Mouse (Mus musculus): ENCODE results near the gene Nme2.

The Nme2 gene

GRCm38 (mm10) chr11:93956159-93956558 is at the start of gene Nme2:
Gene Nme2, minus strand, starts transcription at chr11:93956259.
- in situ Hi-C loops (cut with MboI, MseI): no loop called here

DNA sequence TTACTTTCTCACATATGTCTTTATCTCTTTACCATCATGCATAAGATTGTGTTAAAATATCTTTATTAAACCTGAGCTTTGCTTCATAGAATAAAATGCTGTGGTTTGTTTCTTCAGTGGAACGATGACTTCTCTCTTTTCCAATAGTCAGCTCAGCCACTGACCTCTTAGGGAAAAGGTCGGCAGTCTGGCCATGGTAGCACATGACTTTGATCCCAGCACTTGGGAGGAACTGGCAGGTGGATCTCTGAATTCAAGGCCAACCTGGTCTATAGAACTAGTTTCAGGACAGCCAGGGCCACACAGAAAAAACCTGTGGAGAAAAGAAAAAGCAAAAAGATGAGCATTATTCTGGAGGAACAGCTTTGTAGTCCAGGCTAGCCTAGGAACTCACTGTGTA is 47.3 kb upstream of the Nme2 start:
- in situ Hi-C loops (cut with MboI, MseI): loop anchor here (5.0 kb wide), 1 partner anchor 36 kb away; the partner anchor contains the start of genes Gm20390 and Nme1

DNA sequence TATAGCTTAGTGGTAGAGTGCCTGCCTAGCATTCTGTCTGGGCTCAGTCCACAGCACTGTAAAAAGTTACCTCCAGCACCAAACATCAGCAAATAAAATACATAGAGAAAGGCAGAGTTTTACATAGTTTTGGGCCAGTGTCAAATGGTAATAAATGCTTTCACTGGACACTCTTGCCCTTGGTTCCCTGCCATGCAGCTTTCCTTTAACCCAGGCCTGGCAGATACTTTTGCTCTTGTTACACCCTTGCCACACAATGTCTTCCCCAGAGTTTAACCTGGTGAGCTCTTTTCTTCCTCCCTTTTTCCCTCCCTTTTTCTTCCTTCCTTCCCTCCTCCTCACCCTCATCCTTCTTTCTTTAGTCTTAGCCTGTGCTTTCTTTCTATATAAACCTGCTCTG is 43.2 kb upstream of the Nme2 start:
- in situ Hi-C loops (cut with MboI, MseI): no loop called here

- in situ Hi-C loops (cut with MboI, MseI): no loop called here
These were observed 41.2 kb upstream of the Nme2 start for GRCm38 (mm10) chr11:93997141-93997775.

GRCm38 (mm10) chr11:93996306-93997140 is 40.5 kb upstream of the Nme2 start:
- in situ Hi-C loops (cut with MboI, MseI): no loop called here

- in situ Hi-C loops (cut with MboI, MseI): no loop called here
These were observed 39.8 kb upstream of the Nme2 start, which contains the start of gene Spag9 for GRCm38 (mm10) chr11:93995720-93996305. Gene Spag9, plus strand, starts transcription at chr11:93996091.

DNA sequence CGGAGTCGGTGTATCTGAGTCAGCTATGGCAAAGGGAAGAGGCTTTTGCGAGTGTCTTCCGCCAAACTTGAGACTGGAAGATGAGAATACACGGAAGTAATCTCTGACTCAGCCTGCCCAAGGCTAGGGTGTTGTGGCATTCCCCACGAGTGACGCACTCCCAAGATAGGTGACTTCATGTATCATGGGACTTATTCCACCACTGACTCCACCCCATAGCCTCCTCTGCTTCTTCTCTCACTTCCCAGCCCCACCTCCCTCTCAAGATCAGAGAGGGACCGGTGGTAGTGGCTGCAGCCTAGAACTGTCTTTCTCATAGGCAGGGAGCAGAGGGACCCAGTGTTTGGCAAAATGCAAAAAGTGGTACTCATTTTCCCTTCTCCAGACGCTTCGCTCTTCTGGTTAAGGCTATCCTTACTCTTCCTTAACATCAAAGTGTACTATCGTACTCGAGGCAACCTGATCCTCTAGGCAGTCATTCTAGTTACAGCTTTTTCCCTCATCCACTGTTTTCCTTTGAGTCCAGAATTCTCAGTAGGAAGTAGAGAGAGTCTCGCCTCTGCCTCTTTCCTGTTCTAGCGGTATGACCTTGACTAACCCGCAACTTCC is 39.2 kb upstream of the Nme2 start:
- in situ Hi-C loops (cut with MboI, MseI): no loop called here

GRCm38 (mm10) chr11:93994531-93994930 is 38.5 kb upstream of the Nme2 start:
- in situ Hi-C loops (cut with MboI, MseI): no loop called here

DNA sequence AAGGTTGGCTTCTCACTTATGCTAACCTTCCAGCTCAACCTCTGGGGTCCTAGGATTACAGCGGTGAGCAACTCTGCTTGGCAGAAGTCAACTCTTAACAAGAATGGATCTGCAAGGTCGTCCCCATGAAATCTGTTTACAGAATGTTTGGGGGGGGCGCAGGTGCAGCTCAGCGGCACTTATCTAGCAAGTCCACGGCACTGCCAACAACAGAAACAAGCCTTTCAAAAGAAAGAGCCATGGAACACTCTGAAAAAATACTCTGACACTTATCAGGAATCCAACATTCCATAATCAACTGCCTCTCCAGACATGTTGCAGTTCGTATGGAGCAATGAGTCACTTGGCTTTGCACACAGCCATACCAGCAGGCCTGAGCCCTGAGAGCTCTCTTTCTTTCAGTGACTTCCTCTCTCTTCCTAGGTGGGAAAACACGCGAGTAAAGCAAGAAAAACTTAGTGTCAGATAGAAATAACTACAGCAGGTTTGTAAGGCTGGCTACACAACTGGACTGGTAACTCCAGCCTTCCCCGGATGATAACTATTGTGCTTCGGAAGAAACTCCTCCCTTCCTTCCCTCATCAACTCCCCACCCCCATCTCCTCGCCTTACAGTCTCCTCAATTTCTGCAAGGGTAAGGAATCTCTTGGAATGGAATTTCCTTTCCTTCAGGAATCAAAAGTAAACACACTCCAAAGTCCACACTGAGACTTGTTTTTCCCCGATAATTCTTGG is 32.4 kb upstream of the Nme2 start:
- in situ Hi-C loops (cut with MboI, MseI): no loop called here

- in situ Hi-C loops (cut with MboI, MseI): no loop called here
These were observed 31.7 kb upstream of the Nme2 start for GRCm38 (mm10) chr11:93987625-93988327.

DNA sequence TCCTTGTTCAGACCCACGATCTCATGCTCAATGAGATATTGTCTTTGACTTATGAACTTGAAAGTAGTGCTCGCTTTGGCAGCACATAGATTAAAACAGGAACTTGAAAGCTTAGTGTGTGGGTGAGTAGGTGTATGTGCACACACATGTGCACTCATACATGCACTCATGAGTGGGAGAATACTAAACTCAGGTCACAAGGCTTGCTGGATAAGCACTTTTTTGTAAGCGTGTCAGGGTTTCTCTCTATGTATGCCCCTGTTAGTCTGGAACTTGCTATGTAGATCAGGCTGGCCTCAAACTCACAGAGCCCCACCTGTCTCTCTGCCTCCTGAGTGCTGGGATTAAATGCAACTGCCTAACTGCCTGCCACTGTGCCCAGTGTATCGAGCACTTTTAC is 31.0 kb upstream of the Nme2 start:
- in situ Hi-C loops (cut with MboI, MseI): no loop called here

- in situ Hi-C loops (cut with MboI, MseI): no loop called here
These were observed 30.2 kb upstream of the Nme2 start for GRCm38 (mm10) chr11:93986298-93986697.

- in situ Hi-C loops (cut with MboI, MseI): no loop called here
These were observed 29.2 kb upstream of the Nme2 start for GRCm38 (mm10) chr11:93985265-93985664.

- in situ Hi-C loops (cut with MboI, MseI): no loop called here
These were observed 28.6 kb upstream of the Nme2 start for GRCm38 (mm10) chr11:93984619-93985018.

DNA sequence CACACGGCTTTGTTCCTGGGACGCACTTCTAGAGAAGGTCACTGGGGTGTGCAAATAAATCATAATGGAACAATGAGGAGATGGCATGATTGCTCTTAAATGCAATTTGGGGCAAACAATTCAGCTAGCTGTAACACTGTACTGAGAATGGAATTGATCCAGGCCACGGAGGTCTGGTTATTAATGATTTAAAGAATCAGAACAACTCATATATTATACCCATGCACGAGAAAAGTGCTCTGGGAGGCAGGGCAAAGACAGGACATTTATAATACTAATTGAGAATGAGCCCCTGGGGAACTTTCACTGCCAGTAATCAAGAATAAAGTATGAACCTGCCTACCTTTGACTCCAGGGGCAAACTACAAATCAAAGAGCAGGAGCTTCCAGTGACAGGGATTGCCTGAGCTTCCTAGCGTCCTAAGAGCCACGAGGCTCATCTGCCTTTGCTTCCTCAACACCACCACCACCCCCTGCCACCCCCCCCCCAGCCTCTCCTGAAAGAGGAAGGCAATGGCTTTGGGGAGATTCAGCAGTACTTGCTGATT is 23.5 kb upstream of the Nme2 start:
- in situ Hi-C loops (cut with MboI, MseI): no loop called here

- in situ Hi-C loops (cut with MboI, MseI): no loop called here
These were observed 16.9 kb upstream of the Nme2 start for GRCm38 (mm10) chr11:93972951-93973350.

- in situ Hi-C loops (cut with MboI, MseI): loop anchor here (5.0 to 10.0 kb wide), 3 partner anchors 33 to 345 kb away; no protein-coding TSS in a partner anchor
These were observed 13.7 kb upstream of the Nme2 start for GRCm38 (mm10) chr11:93969799-93970198.

DNA sequence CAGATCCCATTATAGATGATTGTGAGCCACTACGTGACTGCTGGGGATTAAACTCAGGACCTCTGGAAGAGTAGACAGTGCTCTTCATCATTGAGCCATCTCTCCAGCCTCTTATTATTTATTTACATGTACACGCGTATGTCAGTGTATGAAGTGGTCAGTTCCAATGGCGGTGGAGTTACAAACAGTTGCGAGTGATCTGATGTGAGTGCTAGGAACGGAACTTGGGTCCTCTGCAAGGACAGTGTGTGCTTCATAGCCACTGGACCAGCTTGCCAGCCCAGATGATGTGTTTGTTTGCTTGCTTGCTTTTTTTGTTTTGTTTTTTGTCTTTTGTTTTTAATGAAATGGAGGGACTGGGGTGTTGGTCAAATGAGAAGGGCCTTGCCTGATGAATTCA is 13.1 kb upstream of the Nme2 start:
- in situ Hi-C loops (cut with MboI, MseI): loop anchor here (5.0 to 10.0 kb wide), 3 partner anchors 33 to 346 kb away; no protein-coding TSS in a partner anchor

DNA sequence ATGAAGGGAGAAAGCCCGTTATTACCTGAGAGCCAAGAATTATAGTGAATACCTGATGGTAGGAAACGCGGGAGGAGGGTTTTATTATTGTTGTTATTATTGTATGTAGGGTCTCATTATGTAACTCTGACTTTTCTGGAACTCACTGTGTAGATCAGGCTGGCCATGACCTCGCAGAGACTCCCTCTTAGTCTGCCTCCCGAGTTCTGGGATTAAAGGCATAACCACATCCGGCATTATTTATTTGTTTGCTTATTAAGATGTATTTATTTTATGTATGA is 12.7 kb upstream of the Nme2 start:
- in situ Hi-C loops (cut with MboI, MseI): loop anchor here (5.0 to 10.0 kb wide), 3 partner anchors 34 to 346 kb away; no protein-coding TSS in a partner anchor

Data from regulatory T cell (primary cell).